ENCODE assay signal across 8 mouse cellular contexts in the genomic region with DNA sequence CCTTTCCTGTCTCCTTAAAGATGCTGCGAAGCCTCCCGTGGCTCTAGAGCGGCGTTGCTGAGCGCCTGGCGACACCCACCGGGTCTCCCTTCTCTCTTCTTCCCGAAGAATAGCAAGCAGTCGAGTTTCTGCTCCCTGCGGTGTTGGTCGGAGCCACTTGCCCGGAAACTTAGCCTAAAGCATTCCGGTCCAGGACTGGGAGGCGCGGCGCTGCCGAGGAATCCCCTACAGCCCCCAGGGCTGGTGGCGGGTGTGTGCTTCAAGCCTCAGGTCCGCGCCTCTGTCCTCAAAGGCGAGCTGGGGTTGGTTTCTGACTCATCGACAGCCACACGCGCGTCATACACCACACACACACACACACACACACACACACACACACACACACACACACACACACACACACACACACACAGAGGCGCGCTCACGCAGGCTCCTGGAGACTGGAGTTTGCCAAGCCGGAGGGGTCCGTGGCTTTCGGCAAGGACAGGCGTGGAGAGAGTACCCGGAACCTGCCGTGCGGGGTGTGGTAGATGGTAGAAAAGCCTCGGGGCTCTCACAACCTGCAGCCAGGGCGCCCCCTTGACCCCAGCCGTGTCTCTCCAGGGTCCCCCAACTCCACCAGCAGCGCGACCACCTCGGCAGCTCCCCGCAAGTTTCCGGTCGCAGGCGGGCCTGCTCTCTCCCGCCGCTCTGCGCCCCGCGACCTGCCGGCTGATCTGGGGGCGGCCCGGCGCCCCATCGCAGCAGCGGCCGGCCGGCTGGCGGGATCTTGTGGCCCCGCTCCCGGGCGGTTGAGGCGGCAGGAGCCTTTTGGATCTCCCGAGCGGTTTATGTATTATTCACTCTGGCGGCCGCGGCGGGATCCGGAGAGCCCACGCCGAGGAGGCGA.
DNase-seq lines count a peak whose midpoint lies in the region; ATAC-seq and TF ChIP-seq lines count a peak whose summit lies in the region.

No protein-coding gene starts in this region.

- peak overlapping the region; percentile 99 for H3K4me2 ChIP-seq in heart, postnatal 0 days (ENCODE audit: low read depth, low read length)

- no peak overlapping the region for H3K27ac ChIP-seq in heart, postnatal 0 days (ENCODE audit: low read depth)
- no peak overlapping the region for H3K27ac ChIP-seq in small intestine, adult 2 months (ENCODE audit: insufficient read depth, low read depth, low read length)

- H3K27me3 ChIP-seq in heart, postnatal 0 days (ENCODE audit: control insufficient read depth, insufficient read depth, low read length), result peaks cover 17% of the 10 kb centered on the region
- H3K27me3 ChIP-seq in small intestine, adult 2 months (ENCODE audit: control insufficient read depth, insufficient read depth, low read length), result peaks cover 50% of the 10 kb centered on the region

- peak; percentile 38 for DNase-seq in CD4-positive helper T cell, adult 2 months (ENCODE audit: low read depth, low spot score)
- peak; percentile 64 for DNase-seq in ES-CJ7 (ENCODE audit: low read depth, low spot score)
- peak; percentile 64 for DNase-seq in embryo, embryonic 10.5 days (ENCODE audit: low spot score)
- DNase-seq in heart, postnatal 0 days (ENCODE audit: low spot score), result no peak
- peak; percentile 29 to 54 for DNase-seq in layer of hippocampus, postnatal 14 days (ENCODE audit: low spot score in 2 of 2)
- no peak for DNase-seq in c-Kit-positive CD71-positive TER-119-positive erythroid progenitor cells, embryonic 14.5 days (ENCODE audit: low spot score)

- no peak for TF ChIP-seq EP300 in heart, postnatal 0 days (IDR thresholded peaks at IDR 0.05; ENCODE audit: low read depth)

- peak overlapping the region; percentile 89 for H3K4me3 ChIP-seq in heart, postnatal 0 days (ENCODE audit: low read depth, low read length)
- peak overlapping the region; percentile 60 for H3K4me3 ChIP-seq in small intestine, adult 2 months (ENCODE audit: low read depth, low read length)

- peak overlapping the region; percentile 62 for H3K9ac ChIP-seq in heart, postnatal 0 days (replicated peaks; ENCODE audit: low read depth, low read length)

- H3K4me1 ChIP-seq in heart, postnatal 0 days (ENCODE audit: control insufficient read depth, insufficient read depth), result peaks cover 12% of the 10 kb centered on the region; the same call in 1 of the 2 replicates
- H3K4me1 ChIP-seq in small intestine, adult 2 months (ENCODE audit: control insufficient read depth, insufficient read depth, insufficient read length, low read length), result peaks cover 24% of the 10 kb centered on the region

- H3K9me3 ChIP-seq in heart, postnatal 0 days (replicated peaks; ENCODE audit: control insufficient read depth, low read length), result no peaks in the 10 kb centered on the region

- no peaks in the 10 kb centered on the region for H3K36me3 ChIP-seq in heart, postnatal 0 days (replicated peaks; ENCODE audit: control insufficient read depth, insufficient read depth, low read length)
- H3K36me3 ChIP-seq in small intestine, adult 2 months (ENCODE audit: control insufficient read depth, insufficient read depth, low read length), result no peaks in the 10 kb centered on the region

- under 1% methylated on average over 70 of the region's 73 CpGs for WGBS in heart, postnatal 0 days
- under 1% methylated on average over 73 of the region's 73 CpGs for WGBS in small intestine, adult 2 months

- TF ChIP-seq POLR2A in small intestine, adult 2 months (IDR thresholded peaks at IDR 0.05; ENCODE audit: low read depth, low read length), result no peak

- ATAC-seq in heart, postnatal 0 days (ENCODE audit: insufficient read depth, low read depth), result no peak
- ATAC-seq in megakaryocyte progenitor cell, adult 5-6 weeks (replicated peaks; ENCODE audit: poor library complexity), result peak; percentile 15

- TF ChIP-seq CTCF in heart, postnatal 0 days (IDR thresholded peaks at IDR 0.05; ENCODE audit: low read depth), result no peak
- TF ChIP-seq CTCF in small intestine, adult 2 months (IDR thresholded peaks at IDR 0.05; ENCODE audit: extremely low read depth, insufficient read length, insufficient replicate concordance, low read depth, low read length), result no peak

Comparison
In these comparisons a context has a peak if more than half of its experiments do, and no peak if none do; other contexts are left out.
1. DNase-seq: peak in CD4-positive helper T cell, adult 2 months (single experiment), ES-CJ7 (single experiment), embryo, embryonic 10.5 days (single experiment) and layer of hippocampus, postnatal 14 days (2 of 2); none in heart, postnatal 0 days (single experiment) and c-Kit-positive CD71-positive TER-119-positive erythroid progenitor cells, embryonic 14.5 days (single experiment).